Mouse (Mus musculus): Measurements from ENCODE around the gene Fbf1. TPM values are rescaled to one million over a fixed set of nuclear protein-coding genes. Genes with fewer than 3 reads are reported as not detected.

The Fbf1 gene
- total and polyA plus RNA-seq, 2 experiments = 4.5 to 9.0 TPM

- peak overlapping the region; percentile 28 for H3K27ac ChIP-seq (replicated peaks; ENCODE audit: insufficient read depth, low read depth, low read length)
- H3K9ac ChIP-seq (ENCODE audit: low read depth, low read length) = peak overlapping the region; percentile 80
- TF ChIP-seq CTCF (IDR thresholded peaks at IDR 0.05; ENCODE audit: low read depth, low read length) (peak; percentile 10; the same call in 1 of the 2 replicates), POLR2A (IDR thresholded peaks at IDR 0.05; ENCODE audit: extremely low read depth, insufficient read depth, low read length) (no peak)
- no peaks in the 10 kb centered on the region for H3K27me3 ChIP-seq (ENCODE audit: control insufficient read depth, insufficient read depth, low read length)
- WGBS = 2% methylated on average over 5 of the region's 5 CpGs
- peaks cover 13% of the 10 kb centered on the region; the same call in 1 of the 2 replicates for H3K4me1 ChIP-seq (ENCODE audit: control insufficient read depth, insufficient read depth, low read length)
- peak overlapping the region; percentile 68 for H3K4me3 ChIP-seq (ENCODE audit: insufficient read depth, low read depth, low read length)
- peaks cover 58% of the 10 kb centered on the region for H3K36me3 ChIP-seq (ENCODE audit: control insufficient read depth, insufficient read depth, low read length)
- H3K79me2 ChIP-seq (ENCODE audit: control insufficient read depth, insufficient read depth, low read length) = peaks cover 24% of the 10 kb centered on the region
- DNase-seq (ENCODE audit: extremely low read depth, low read depth, low spot score) = peak; percentile 98
Observed at GRCm38 (mm10) chr11:116195252-116195651, 27.3 kb upstream of the Fbf1 start.

- TF ChIP-seq CTCF (IDR thresholded peaks at IDR 0.05; ENCODE audit: low read depth, low read length) (no peak), POLR2A (IDR thresholded peaks at IDR 0.05; ENCODE audit: extremely low read depth, insufficient read depth, low read length) (no peak)
- H3K27ac ChIP-seq (replicated peaks; ENCODE audit: insufficient read depth, low read depth, low read length) = peak overlapping the region; percentile 28
- peaks cover 61% of the 10 kb centered on the region for H3K36me3 ChIP-seq (ENCODE audit: control insufficient read depth, insufficient read depth, low read length)
- 3% methylated on average over 8 of the region's 8 CpGs for WGBS
- peak; percentile 60 for DNase-seq (ENCODE audit: extremely low read depth, low read depth, low spot score)
- no peaks in the 10 kb centered on the region for H3K27me3 ChIP-seq (ENCODE audit: control insufficient read depth, insufficient read depth, low read length)
- peaks cover 26% of the 10 kb centered on the region for H3K79me2 ChIP-seq (ENCODE audit: control insufficient read depth, insufficient read depth, low read length)
- H3K9ac ChIP-seq (ENCODE audit: low read depth, low read length) = peak overlapping the region; percentile 55
- H3K4me1 ChIP-seq (ENCODE audit: control insufficient read depth, insufficient read depth, low read length) = peaks cover 13% of the 10 kb centered on the region; the same call in 1 of the 2 replicates
- peak overlapping the region; percentile 68 for H3K4me3 ChIP-seq (ENCODE audit: insufficient read depth, low read depth, low read length)
Observed at GRCm38 (mm10) chr11:116194619-116195018, 26.7 kb upstream of the Fbf1 start.

DNA sequence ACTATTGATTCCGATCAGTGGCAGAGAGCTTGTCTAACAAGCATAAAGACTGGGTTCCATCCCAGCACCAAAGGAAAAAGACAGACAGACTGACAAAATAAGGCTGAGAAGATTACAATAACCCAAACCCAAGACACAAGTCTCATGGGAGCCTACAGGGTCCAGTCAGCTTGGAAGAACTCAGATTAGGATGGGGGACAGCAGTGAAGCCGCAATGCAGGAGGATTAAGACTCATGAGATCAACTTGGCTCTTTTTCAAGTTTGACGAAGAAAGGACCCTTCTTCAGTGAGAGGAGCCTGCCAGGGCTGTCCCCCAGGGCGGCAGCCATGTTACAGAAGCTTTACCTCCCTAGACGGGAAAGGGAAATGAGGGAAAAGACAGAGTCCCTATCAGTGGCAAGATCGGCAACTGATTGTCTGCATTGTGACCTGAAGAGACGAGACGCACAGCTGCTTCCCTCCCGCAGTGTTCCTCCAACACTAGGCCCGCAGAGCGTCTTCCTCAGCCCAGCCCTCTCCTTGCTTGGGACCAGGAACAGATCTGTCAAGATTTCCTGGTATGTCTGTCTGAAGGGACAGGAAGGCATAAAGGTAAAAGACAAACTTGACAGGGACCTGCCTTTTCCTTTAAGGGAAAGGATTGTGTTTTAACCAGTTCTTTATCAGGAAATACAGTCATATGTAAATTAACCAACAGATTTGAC, 19.4 kb upstream of the Fbf1 start:
- H3K27ac ChIP-seq (replicated peaks; ENCODE audit: insufficient read depth, low read depth, low read length) = no peak overlapping the region; the same call in 1 of the 2 replicates
- H3K4me1 ChIP-seq (ENCODE audit: control insufficient read depth, insufficient read depth, low read length) = peaks cover 29% of the 10 kb centered on the region
- H3K79me2 ChIP-seq (ENCODE audit: control insufficient read depth, insufficient read depth, low read length) = peaks cover 28% of the 10 kb centered on the region
- peak; percentile 51 for DNase-seq (ENCODE audit: extremely low read depth, low read depth, low spot score)
- TF ChIP-seq POLR2A (IDR thresholded peaks at IDR 0.05; ENCODE audit: extremely low read depth, insufficient read depth, low read length) (no peak), CTCF (IDR thresholded peaks at IDR 0.05; ENCODE audit: low read depth, low read length) (no peak)
- H3K27me3 ChIP-seq (ENCODE audit: control insufficient read depth, insufficient read depth, low read length) = no peaks in the 10 kb centered on the region
- peak overlapping the region; percentile 24 for H3K4me3 ChIP-seq (ENCODE audit: insufficient read depth, low read depth, low read length)
- 18% methylated on average over 11 of the region's 11 CpGs for WGBS
- H3K36me3 ChIP-seq (ENCODE audit: control insufficient read depth, insufficient read depth, low read length) = peaks cover 90% of the 10 kb centered on the region
- peak overlapping the region; percentile 59 for H3K9ac ChIP-seq (ENCODE audit: low read depth, low read length)

DNA sequence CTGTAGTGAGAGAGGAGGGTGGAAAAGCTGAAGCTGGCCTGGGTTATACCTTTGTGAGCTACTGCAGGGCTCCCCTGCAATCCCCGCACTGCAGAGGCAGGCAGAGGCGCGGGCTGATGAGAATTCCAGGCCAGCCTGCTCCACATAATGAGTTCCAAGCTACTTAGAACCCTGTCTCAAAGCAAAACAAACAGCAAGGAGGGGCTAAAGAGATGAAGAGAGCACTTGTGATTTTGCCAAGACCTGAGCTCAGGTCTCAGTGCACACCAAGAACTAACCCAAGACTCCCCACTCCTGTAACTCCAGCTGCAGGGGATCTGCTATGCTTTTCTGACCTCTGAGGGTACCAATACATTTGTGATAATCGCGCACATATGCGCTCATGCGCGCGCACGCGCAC, 18.4 kb upstream of the Fbf1 start:
- H3K36me3 ChIP-seq (ENCODE audit: control insufficient read depth, insufficient read depth, low read length) = peaks cover 92% of the 10 kb centered on the region
- H3K79me2 ChIP-seq (ENCODE audit: control insufficient read depth, insufficient read depth, low read length) = peaks cover 29% of the 10 kb centered on the region
- no peaks in the 10 kb centered on the region for H3K27me3 ChIP-seq (ENCODE audit: control insufficient read depth, insufficient read depth, low read length)
- DNase-seq (ENCODE audit: extremely low read depth, low read depth, low spot score) = peak; percentile 59
- peak overlapping the region; percentile 32; the same call in 1 of the 2 replicates for H3K9ac ChIP-seq (ENCODE audit: low read depth, low read length)
- H3K4me1 ChIP-seq (ENCODE audit: control insufficient read depth, insufficient read depth, low read length) = peaks cover 29% of the 10 kb centered on the region
- TF ChIP-seq CTCF (IDR thresholded peaks at IDR 0.05; ENCODE audit: low read depth, low read length) (no peak), POLR2A (IDR thresholded peaks at IDR 0.05; ENCODE audit: extremely low read depth, insufficient read depth, low read length) (no peak)
- H3K27ac ChIP-seq (replicated peaks; ENCODE audit: insufficient read depth, low read depth, low read length) = no peak overlapping the region
- WGBS = 78% methylated on average over 11 of the region's 11 CpGs
- no peak overlapping the region for H3K4me3 ChIP-seq (ENCODE audit: insufficient read depth, low read depth, low read length)

DNA sequence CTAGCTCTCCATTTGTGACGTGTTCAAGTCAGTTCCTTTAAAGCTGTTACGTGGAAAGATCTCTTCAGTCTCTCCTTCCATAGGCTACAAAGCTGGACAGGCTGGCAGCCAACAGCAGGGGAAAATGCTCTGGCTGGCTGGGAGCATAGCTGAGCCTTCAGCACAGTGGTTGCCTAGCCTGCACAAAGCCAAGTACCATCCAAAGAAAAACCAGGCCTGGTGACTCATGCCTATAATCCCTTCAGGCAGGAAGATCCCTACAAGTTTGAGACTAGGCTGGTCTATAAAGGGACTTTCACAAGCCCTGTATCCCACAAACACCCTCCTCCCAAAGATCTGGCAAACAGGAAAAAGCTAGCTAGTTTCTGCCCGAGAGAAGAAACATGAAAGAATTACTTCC, 17.9 kb upstream of the Fbf1 start:
- TF ChIP-seq CTCF (IDR thresholded peaks at IDR 0.05; ENCODE audit: low read depth, low read length) = 0 out of 2 replicates have a peak, but pooled peaks have one; percentile 6
- TF ChIP-seq POLR2A (IDR thresholded peaks at IDR 0.05; ENCODE audit: extremely low read depth, insufficient read depth, low read length) = no peak
- 39% methylated on average over 3 of the region's 3 CpGs for WGBS
- Histone ChIP-seq H3K27me3 (ENCODE audit: control insufficient read depth, insufficient read depth, low read length) (no peaks in the 10 kb centered on the region), H3K4me3 (ENCODE audit: insufficient read depth, low read depth, low read length) (no peak overlapping the region), H3K36me3 (ENCODE audit: control insufficient read depth, insufficient read depth, low read length) (peaks cover 88% of the 10 kb centered on the region), H3K4me1 (ENCODE audit: control insufficient read depth, insufficient read depth, low read length) (peaks cover 26% of the 10 kb centered on the region), H3K27ac (replicated peaks; ENCODE audit: insufficient read depth, low read depth, low read length) (no peak overlapping the region), H3K79me2 (ENCODE audit: control insufficient read depth, insufficient read depth, low read length) (peaks cover 25% of the 10 kb centered on the region), H3K9ac (ENCODE audit: low read depth, low read length) (no peak overlapping the region; the same call in 1 of the 2 replicates)
- DNase-seq (ENCODE audit: extremely low read depth, low read depth, low spot score) = no peak

All from liver, adult 2 months (tissue).